In the genomic region with DNA sequence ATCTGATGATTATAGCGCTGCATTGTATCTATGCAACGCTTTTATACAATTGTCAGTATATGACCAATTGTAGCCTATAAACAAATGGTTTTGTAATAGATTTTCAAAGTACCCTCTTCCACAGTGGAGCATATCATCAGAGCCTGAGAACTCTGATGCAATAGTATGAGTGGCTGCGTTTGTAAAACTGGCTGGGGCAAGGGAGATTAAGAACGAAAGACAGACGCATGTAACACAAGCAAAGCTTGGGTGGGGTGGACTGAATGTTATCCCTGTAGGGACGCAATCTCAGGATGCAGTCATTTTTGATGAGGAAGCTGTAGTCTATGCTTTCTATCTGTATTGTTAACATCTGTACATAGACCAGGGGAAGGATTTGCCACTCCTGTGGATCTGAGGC, we compare ENCODE assay signal across 20 mouse cellular contexts.
"Had no signal": no experiment of that assay in that cellular context is flagged by ENCODE, and none has a peak within 500 bp of the region (broad histone marks: within the 10 kb centered on the region; RNA-seq: fewer than 3 reads in every experiment).

No protein-coding gene starts in this region.

- H3K4me1 ChIP-seq: intestine, embryonic 15.5 days; liver, embryonic 12.5 days; liver, embryonic 15.5 days; megakaryocyte, embryonic 14.5 days; midbrain, embryonic 10.5 days; neural tube, embryonic 13.5 days had no signal

- H3K4me3 ChIP-seq: intestine, embryonic 15.5 days; limb, embryonic 10.5 days; limb, embryonic 13.5 days; liver, embryonic 12.5 days; liver, embryonic 15.5 days; lung, embryonic 15.5 days; megakaryocyte, embryonic 14.5 days; midbrain, embryonic 10.5 days; myocyte; neural tube, embryonic 13.5 days had no signal

- H3K27me3 ChIP-seq: intestine, embryonic 15.5 days; limb, embryonic 13.5 days; liver, embryonic 12.5 days; liver, embryonic 15.5 days; lung, embryonic 15.5 days; neural tube, embryonic 13.5 days had no signal

- H3K9ac ChIP-seq: intestine, embryonic 15.5 days; limb, embryonic 13.5 days; liver, embryonic 12.5 days; liver, embryonic 15.5 days; lung, embryonic 15.5 days; neural tube, embryonic 13.5 days had no signal

- H3K36me3 ChIP-seq: intestine, embryonic 15.5 days; limb, embryonic 10.5 days; limb, embryonic 13.5 days; liver, embryonic 12.5 days; liver, embryonic 15.5 days; lung, embryonic 15.5 days; midbrain, embryonic 10.5 days; neural tube, embryonic 13.5 days had no signal

- H3K4me2 ChIP-seq: intestine, embryonic 15.5 days; limb, embryonic 13.5 days; liver, embryonic 12.5 days; liver, embryonic 15.5 days; lung, embryonic 15.5 days; neural tube, embryonic 13.5 days had no signal

- H3K9me3 ChIP-seq: intestine, embryonic 15.5 days; limb, embryonic 10.5 days; limb, embryonic 13.5 days; liver, embryonic 12.5 days; liver, embryonic 15.5 days; lung, embryonic 15.5 days; midbrain, embryonic 10.5 days; neural tube, embryonic 13.5 days had no signal

- H3K27ac ChIP-seq: intestine, embryonic 15.5 days; limb, embryonic 10.5 days; limb, embryonic 13.5 days; liver, embryonic 12.5 days; liver, embryonic 15.5 days; lung, embryonic 15.5 days; midbrain, embryonic 10.5 days; neural tube, embryonic 13.5 days; stomach, postnatal 0 days had no signal

- DNase-seq: kidney, adult 11 months; kidney, adult 9 months; kidney, postnatal 14 days; kidney, postnatal 4 days; liver; midbrain, embryonic 14.5 days; thymus, adult 2 months; thymus, postnatal 14 days; thymus, postnatal 4 days had no signal

- ATAC-seq: intestine, embryonic 15.5 days; liver, embryonic 12.5 days had no signal
